Mouse (Mus musculus): ENCODE measurements around the gene Wapl. TPM values are rescaled to one million over a fixed set of nuclear protein-coding genes. Genes with fewer than 3 reads are reported as not detected.

The Wapl gene
- 1 to 10 TPM in 1 of 2 experiments, under 1 TPM in 1; 0.55 to 4.4 TPM for polyA plus RNA-seq (2012; fragmentation: generic; extraction: Trizol)

GRCm38 (mm10) chr14:34673395-34674228 lies at the start of gene Wapl:
Wapl (plus strand) TSS chr14:34673928.

Other genes starting within 250 kb of the Wapl start
- 1 to 10 TPM in 1 of 2 experiments, under 1 TPM in 1; 0.44 to 6.5 TPM for gene Bmpr1a, start 170.6 kb upstream of the Wapl start, polyA plus RNA-seq (2012; fragmentation: generic; extraction: Trizol)
- not detected for gene 9230112D13Rik, start 151.1 kb upstream of the Wapl start, polyA plus RNA-seq (2012; fragmentation: generic; extraction: Trizol)
- gene Ldb3, start 85.2 kb upstream of the Wapl start, polyA plus RNA-seq (2012; fragmentation: generic; extraction: Trizol): 1 to 10 TPM; 1.1 to 7.4 TPM
- not detected for gene Opn4, start 73.8 kb upstream of the Wapl start, polyA plus RNA-seq (2012; fragmentation: generic; extraction: Trizol)
- gene Grid1, start 146.2 kb downstream of the Wapl start, polyA plus RNA-seq (2012; fragmentation: generic; extraction: Trizol): under 1 TPM in 1 of 2 experiments, not detected in 1; 0.02 TPM

Data from C3H10T1/2 (cell line).